Mouse (Mus musculus): ENCODE measurements around the gene 9930111J21Rik1.
"Not testable (repeated sequence)": the region's sequence is repeated elsewhere in the genome, so short reads cannot be mapped to it uniquely, and the experiment has no call there.

DNA sequence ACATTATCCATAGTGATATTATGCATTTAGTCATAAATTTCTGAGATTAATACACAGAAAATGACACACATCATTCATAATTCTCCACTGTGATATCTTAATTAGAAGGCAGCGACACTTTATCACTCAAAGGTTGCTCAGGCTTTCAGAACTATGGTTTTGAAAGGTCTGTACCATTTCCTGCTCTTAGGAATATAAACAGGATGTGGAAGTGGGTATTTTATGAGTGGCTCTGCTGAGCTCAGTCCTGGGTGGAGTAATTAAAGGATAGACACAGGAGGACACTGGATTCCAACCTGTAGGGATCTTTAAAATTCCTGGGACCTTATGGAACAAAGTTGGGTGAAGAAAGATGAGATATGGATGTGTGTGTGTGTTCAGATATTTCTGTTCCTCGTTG lies 27.1 kb upstream of the 9930111J21Rik1 start:
- not testable (repeated sequence) for TF ChIP-seq CTCF (IDR thresholded peaks at IDR 0.05; ENCODE audit: borderline replicate concordance, control insufficient read depth, extremely low read depth, insufficient read depth, low read length, poor library complexity); POLR2A (IDR thresholded peaks at IDR 0.05; ENCODE audit: control insufficient read depth, extremely low read depth, insufficient read depth, low read length, poor library complexity)
